Mouse (Mus musculus) gonadal fat pad, adult 2 months (tissue): ENCODE results near the gene Ppp1r18. TPM values are rescaled to one million over a fixed set of nuclear protein-coding genes. Genes with fewer than 3 reads are reported as not detected.

Experiments used
- DNase-seq: peaks from one replicate; pipeline ENCODE4 v3.0.0-alpha.2; 2012; ENCODE audit warnings: low read depth
- polyA plus RNA-seq: library from polyadenylated mRNA; depleted of rRNA; stranded (reverse); fragments of >200 nt; gene quantifications from 2 replicates; pipeline ENCODE4 v1.2.3, GENCODE M21; 2012; rRNA removed

Ppp1r18 gene
- polyA plus RNA-seq, 1 experiment: 48.6 TPM

DNA sequence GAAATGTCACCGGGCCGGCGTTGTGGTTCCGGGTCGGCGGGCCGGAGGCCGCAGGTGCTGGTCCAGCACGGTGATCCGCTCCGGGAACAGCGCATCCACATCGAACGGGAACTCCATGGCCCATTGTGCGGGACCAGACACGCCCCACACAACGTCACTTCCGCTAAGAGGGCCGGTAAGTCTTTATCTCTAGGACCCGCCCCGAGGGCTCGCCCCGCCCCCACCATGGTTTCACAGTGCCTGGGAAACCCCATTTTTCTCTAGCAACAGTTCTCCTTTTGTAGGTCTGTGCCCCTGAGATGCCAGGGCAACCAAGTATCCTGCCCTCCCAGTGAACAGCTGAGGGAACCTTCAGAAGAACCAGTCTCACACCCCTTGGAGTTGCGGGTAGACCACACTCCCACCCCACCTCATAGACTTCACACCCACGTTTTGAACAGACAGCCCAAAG, 44.6 kb downstream of the Ppp1r18 start, which contains the start of gene Atat1:
TSS of gene Atat1 (minus strand) at position 157 of the 451 bp plus-strand sequence.
- no peak for DNase-seq

DNA sequence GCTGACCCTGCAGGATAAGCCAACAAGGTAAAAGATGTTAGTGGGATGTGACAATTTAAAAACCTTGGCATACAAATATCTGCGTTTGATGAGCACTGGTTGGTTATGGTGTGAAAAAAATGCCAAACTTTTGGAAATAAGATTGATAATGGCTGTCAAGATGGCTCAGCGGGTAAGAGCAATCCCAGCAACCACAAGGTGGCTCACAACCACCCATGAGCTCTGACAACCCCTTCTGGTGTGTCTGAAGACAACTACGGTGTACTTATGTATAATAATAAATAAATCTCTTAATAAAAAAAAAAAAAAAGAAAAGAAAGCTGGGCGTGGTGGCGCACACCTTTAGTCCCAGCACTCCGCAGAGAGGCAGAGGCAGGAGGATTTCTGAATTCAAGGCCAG, 49.6 kb downstream of the Ppp1r18 start:
- DNase-seq: no peak

DNA sequence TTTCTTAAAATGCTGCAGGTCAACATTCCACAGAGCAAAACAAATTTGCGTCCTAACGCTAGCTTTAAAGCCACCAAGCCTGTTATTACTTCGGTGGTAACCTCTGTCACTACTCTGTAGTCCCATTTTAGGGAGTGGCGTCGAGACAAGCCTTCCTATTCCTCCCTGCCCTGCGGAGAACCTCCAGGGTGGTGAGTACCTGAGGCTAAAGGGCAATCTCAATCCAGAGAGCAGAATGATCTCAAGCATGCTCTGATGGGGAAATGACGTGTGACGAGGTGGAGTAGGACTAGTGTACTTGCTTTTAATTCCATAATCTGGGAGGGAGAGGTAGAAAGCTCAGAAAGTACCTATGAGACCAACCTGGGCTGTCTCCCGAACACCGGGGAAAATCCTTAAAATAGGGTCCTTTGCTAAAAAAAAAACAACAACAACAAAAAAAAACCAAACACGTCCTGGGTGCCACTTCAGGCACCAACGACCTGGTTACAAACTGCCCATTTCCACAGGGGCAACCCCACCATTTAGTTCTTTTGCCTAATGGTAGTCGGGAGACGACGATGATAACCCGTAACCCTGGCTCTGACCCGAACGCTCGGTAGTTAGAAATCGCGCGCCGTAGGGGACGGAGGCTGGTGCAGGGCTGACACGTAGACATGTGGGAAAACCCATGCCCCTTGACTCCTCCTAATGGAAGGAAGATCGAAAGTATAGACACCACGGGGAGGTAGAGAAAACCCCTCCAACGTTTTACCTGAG, 50.3 kb downstream of the Ppp1r18 start:
- DNase-seq: no peak

DNA sequence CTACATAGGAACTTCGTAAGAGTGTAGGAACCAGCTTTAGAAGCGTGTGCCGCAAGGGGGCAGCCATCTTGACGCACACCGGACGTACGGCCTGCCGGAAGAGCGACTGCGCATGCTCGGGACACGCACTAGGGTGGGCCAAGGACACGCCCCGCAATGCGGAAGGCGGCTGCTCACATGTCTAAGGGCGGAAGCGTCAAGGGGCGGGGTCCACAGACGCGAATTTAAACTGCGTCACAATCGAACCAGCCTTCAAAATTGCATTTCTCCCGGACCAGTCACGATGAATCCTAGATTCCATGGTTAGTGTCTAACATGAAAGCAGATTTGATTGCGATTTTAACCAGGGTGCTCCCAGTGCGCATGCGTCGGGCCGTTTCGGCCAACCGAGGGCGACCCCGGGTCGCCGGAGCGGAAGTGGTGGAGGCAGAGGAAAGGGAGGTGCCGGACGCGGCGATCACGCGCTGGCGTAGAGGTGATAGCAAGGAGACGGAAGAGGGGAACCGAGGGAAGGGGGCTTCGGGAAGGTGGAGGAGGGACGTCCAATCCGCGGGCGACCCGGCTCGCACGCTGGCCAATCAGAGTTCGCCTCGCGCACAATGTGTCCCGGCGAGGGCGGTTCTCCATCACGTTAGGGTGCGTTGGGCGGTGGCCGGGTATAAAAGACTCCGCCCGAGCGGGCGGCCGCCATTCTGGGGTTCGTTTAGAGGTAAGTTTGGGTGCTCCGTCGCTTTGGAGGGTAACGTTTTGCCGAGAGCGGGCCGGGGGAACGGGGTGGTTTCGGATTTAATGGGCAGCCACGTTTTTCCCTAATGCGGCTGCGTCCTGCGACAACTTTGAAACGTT, 51.1 kb downstream of the Ppp1r18 start, which contains the start of the genes Mrps18b and Ppp1r10:
TSS of gene Mrps18b (minus strand) at position 93 of the 846 bp plus-strand sequence.
TSS of gene Ppp1r10 (plus strand) at position 138 of the 846 bp plus-strand sequence.
- DNase-seq: peak; percentile 89

DNA sequence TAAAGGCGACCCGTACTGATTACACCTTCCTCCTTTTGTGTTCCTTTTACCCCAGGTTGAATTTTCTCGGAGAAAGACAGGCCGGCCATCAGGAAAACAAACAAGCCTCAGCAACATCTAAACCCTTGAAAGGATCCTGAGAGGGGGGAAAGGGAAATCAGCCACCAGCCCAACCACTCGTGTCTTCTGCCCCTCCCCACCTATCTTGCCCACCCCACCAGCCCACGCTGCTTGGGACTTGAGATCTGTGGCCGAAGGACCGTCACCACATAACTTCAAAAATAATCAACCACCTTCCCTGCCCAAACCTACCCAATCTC, 51.7 kb downstream of the Ppp1r18 start:
- DNase-seq: no peak

DNA sequence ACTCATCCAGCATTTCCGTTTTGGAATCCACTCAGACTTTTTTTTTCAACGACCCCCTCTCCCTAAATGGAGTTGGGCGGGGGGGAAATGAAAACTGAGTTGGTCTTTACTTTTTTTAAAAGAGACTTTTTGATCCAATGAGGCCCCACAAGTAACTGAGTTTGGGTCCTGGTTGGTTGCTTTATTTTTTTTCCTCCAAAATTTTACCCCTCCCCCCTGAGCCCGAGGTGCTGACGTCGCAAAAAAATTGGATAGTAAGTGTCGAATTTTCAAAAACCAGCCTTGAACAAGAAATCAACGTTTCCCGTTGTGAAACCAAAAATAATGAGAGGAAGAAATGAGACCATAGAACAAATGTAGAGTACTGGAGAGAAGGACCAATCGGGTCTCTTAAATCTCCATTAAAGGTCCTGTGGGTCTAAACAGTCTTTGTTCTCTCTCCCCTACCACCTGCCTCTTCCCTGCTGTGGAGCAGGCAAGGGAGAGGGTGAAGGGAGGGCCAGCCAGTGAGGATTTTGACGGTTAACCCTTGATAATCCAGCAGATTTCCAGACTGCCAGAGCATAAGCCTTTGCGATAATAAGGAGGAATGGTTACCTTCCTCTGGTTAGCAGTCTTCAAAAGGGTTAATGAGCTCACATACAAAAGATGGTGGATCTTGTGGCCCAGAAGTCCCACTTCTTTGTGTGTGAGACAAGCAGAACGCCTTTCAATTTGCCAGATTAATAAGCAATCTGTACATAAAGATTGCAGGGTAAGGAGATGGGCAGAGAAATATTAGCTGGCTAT, 52.3 kb downstream of the Ppp1r18 start:
- no peak for DNase-seq

DNA sequence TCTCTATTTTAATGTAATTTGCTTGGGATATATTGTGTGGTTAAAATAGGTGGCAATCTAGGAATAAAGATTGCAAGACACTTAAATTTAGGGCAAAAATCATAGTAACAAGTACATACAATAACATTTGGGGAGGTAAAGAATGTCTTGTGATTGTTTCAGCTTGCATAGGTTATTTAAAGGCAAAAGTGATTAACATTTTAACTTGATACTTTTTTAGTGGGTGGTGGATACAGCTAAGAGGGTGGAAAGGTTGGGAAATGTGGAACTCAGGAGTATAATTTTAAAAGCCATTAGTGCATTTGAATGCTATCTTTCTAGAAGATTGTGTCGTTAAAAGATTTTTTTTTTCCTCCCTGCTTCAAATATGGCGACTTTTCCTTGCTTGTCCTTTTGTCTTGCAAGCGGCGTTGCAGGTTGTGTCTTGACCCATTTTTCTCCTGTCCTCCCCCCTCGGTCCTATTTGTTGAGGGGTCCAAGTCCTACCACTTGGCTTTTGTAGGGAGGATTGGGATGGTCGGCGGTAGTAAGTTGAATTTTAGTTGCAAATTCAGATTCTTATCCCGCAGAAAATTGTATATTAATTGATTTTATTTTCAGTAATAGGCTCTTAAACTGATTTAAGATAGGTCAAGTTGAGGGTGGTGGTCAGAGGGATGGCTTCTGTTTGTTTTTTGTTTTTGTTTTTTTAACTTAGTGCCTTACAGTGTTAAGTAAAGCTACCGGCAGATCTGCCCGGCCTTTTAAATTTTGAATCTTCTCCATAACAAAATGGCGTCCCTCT, 53.1 kb downstream of the Ppp1r18 start:
- DNase-seq: no peak

DNA sequence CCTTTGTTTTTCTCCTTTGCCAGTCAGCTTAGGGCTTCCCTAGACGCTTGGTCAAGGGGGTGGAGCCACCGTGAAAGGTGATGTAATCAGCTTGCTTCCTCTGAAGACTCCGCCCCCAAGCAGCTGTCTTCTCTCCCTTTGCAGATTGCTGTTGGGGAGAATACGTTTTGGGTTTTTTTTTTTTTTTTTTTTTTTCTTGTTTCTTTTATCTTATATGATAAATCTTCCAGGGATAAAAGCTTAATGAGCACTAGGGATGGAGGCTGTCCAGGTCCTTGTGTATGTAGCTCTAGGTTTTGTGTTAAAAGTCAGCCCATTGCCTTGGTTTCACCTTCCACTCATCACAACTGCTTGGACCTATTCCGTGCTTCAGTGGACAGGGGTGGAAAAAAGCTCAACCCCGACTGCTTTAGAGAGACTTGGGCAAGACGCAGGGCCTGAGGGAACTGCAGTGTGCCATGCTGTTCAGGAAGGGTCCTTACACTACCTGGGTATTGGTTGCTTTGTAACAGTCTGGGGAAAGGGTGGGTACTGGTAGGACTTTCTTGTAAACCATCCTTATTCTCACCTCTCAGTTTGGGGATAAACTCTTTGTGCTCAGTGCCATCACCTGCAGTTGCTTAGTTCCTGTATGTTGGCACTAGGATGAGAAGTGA, 53.8 kb downstream of the Ppp1r18 start:
- no peak for DNase-seq

DNA sequence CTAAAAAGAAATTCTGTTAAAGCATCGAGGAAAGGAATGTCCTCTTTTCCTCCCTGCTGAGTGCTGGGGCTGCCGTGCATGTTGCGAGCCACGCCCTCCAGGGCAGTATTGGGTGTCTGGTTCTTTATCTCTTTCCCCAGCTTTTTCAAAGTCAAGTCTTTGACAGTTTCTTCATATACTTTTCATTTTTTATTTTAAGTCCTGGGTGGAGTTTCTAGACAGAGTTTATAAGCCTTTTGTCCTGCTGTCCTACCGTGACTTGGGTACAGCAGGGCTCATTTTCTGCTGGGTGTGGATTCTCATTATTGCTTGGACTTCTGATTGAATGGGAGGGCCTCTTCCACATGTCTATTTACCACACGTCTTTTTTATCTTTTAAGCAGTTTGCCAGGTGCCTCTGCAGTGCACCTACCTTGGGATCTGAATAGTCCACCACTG, 54.5 kb downstream of the Ppp1r18 start:
- DNase-seq: no peak

DNA sequence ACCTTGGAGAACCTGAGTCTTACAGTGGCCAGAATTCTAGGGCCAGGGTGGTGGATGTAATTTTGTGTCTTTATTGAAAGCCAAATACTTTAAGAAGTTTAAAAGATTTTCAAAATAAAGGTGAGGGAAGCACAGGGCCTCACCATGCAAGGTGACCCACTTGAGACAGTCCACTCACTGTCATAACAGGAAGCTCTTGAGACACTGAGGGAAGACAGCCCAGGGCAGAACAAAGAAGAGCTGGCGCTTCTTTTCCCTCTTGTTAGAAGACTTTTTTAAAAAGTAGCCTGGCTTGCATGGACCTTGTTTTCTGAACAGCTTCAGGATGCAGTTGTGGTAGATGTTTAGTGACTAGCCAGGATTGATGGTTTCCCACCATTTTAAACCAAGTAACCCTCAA, 55.0 kb downstream of the Ppp1r18 start:
- DNase-seq: no peak

DNA sequence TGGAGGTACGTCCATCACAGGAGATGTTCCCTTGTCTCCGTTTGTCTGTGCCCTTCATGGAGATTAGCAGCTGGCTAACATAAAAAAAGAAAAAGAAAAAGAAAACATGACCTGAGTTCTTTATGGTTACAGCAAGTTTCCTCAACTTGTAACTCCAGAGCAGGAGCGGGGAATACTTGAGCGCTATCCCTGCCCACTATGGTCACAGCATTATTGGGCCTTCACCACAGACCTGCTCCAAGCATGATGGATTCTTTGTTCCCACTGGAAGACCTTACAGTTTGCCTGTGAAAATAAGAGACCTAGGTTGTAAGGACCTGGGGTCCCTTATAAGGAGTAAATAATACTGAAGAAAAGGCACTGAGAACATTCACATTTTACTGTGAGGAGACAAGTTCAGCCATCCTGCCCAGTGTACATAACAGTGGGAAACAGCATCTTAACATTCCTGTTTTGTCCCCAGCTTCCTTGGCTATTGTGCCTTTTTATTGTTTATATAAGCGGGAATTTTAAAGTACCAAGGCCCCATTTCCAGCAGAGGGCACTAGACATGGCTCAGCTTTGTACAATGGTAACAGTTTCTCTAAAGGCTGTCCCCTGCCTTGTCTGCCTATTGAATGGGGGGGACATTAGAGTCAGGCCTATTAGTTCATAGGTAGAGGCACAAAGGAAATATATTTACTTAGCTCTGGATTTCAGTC, 55.6 kb downstream of the Ppp1r18 start:
- no peak for DNase-seq

DNA sequence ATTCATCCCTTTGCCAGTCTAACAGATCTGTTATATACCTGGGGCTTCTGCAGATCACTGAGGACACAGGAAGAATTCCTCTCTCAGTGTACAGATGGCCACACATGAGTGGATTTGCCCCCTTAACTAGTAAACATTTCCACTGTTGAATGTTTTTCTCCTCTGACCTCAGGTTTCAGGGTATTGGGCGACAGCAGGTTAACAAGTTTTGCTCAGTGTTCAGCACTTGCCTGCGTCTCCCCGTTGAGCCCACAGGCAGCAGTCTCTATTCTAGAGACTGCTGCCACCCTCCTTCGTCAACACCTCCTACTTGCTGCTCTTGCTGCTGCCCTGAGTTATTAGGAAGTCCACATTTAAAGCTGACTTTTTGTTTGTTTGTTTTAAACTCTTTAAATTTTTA, 56.3 kb downstream of the Ppp1r18 start:
- no peak for DNase-seq

DNA sequence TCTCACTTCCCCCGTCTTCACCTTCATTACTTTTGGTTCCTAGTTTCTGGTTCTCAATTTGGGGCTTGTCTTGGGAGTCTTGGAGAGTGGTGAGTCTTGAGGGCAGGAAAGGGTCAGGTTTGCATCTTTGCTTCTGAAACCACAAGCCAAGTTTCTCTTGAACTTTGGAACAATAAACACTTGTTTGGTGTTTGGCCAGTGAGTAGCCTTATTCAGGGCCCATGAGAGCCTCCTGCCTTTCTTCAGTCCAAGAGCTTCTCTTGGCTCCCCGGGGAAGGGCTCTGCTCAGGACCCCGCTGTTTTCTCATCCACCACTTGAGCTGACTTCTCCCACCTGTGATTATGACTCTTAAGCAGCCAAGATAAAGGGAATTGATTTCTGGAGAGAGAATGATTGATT, 57.2 kb downstream of the Ppp1r18 start:
- no peak for DNase-seq

DNA sequence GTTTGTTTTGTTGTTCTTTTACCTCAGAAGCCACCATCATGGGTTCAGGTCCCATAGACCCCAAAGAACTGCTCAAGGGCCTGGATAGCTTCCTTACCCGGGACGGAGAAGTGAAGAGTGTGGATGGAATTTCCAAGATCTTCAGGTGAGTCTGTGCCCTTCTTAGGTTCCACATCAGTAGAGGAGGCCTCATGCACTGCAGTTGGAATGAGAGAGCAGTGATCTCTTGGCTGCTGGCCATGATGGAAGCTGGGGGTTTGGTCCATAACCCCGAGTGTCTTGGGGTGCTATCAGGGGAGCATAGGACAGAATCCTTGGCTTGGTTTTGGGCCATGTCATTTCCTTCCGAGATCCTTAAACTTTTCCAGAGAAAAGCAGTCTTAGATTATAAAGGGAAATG, 57.9 kb downstream of the Ppp1r18 start:
- DNase-seq: no peak

Other genes starting within 250 kb of the Ppp1r18 start
- 0.76 and 6.3 TPM in 2 replicates for gene Gm9573, start 239.0 kb upstream of the Ppp1r18 start, polyA plus RNA-seq
- gene Mucl3, start 221.9 kb upstream of the Ppp1r18 start, polyA plus RNA-seq: not detected in 2 replicates
- 16.6 and 21.5 TPM in 2 replicates for gene Vars2, start 198.0 kb upstream of the Ppp1r18 start, polyA plus RNA-seq
- 20.0 and 24.3 TPM in 2 replicates for gene Gtf2h4, start 191.9 kb upstream of the Ppp1r18 start, polyA plus RNA-seq
- 53.2 and 61.8 TPM in 2 replicates for gene Ddr1, start 161.0 kb upstream of the Ppp1r18 start, polyA plus RNA-seq
- gene Ier3, start 43.9 kb upstream of the Ppp1r18 start, polyA plus RNA-seq: 16.8 and 19.5 TPM in 2 replicates
- gene Flot1, start 42.4 kb upstream of the Ppp1r18 start, polyA plus RNA-seq: 68.4 and 96.1 TPM in 2 replicates
- 245 and 297 TPM in 2 replicates for gene Tubb5, start 27.3 kb upstream of the Ppp1r18 start, polyA plus RNA-seq
- 8.2 and 10.0 TPM in 2 replicates for gene Mdc1, start 24.1 kb upstream of the Ppp1r18 start, polyA plus RNA-seq
- 6.9 and 7.8 TPM in 2 replicates for gene Nrm, start 4.3 kb upstream of the Ppp1r18 start, polyA plus RNA-seq
- gene Dhx16, start 14.2 kb downstream of the Ppp1r18 start, polyA plus RNA-seq: 49.9 and 52.4 TPM in 2 replicates
- gene 2310061I04Rik, start 31.8 kb downstream of the Ppp1r18 start, polyA plus RNA-seq: 41.2 and 50.3 TPM in 2 replicates
- 56.5 and 62.4 TPM in 2 replicates for gene Atat1, start 44.5 kb downstream of the Ppp1r18 start, polyA plus RNA-seq
- gene Mrps18b, start 50.8 kb downstream of the Ppp1r18 start, polyA plus RNA-seq: 86.1 and 110 TPM in 2 replicates
- 31.1 and 35.8 TPM in 2 replicates for gene Ppp1r10, start 50.8 kb downstream of the Ppp1r18 start, polyA plus RNA-seq
- 57.2 and 59.9 TPM in 2 replicates for gene Abcf1, start 104.2 kb downstream of the Ppp1r18 start, polyA plus RNA-seq
- 20.7 and 30.2 TPM in 2 replicates for gene Gnl1, start 114.3 kb downstream of the Ppp1r18 start, polyA plus RNA-seq
- gene Prr3, start 114.6 kb downstream of the Ppp1r18 start, polyA plus RNA-seq: 18.7 and 21.4 TPM in 2 replicates
- 1.1 and 1.7 TPM in 2 replicates for gene H2-T24, start 155.0 kb downstream of the Ppp1r18 start, polyA plus RNA-seq
- gene H2-T23, start 167.3 kb downstream of the Ppp1r18 start, polyA plus RNA-seq: 86.4 and 99.4 TPM in 2 replicates
- 59.2 and 59.6 TPM in 2 replicates for gene H2-T22, start 177.2 kb downstream of the Ppp1r18 start, polyA plus RNA-seq
- gene Gm6034, start 177.4 kb downstream of the Ppp1r18 start, polyA plus RNA-seq: 0.06 TPM in 1 of 2 replicates, not detected in the other
- 0.18 and 0.23 TPM in 2 replicates for gene Gm11127, start 192.8 kb downstream of the Ppp1r18 start, polyA plus RNA-seq